In the genomic region with DNA sequence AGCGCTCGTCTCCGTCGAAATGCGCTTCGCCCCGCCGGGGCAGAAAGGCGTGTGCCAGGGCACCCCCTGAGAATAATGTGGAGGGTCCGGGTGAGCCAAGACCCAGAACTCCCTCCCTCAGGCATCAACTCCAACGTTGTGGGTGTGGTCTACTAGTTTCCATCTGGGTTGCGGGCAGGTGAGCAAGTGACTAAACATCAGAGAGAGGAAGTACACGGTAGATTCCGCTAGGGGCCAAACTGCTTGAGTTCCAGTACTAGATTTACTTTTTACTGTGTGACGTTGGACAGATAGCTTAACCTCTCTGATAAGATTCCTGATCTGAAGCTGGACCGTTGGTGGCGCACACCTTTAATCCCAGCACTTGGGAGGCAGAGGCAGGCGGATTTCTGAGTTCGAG, we compare ENCODE assay signal across 9 mouse cellular contexts. TPM values are rescaled to one million over a fixed set of nuclear protein-coding genes. Genes with fewer than 3 reads are reported as not detected.
DNase-seq lines count a peak whose midpoint lies in the region; ATAC-seq lines count a peak whose summit lies in the region.
"Had no signal": no experiment of that assay in that cellular context is flagged by ENCODE, and none has a peak within 500 bp of the region (broad histone marks: within the 10 kb centered on the region; RNA-seq: fewer than 3 reads in every experiment).

No protein-coding gene starts in this region.

- H3K4me1 ChIP-seq in heart, embryonic 11.5 days (ENCODE audit: control insufficient read depth, insufficient read depth, low read length): peaks cover 57% of the 10 kb centered on the region
- H3K4me1 ChIP-seq in megakaryocyte, embryonic 14.5 days: peaks cover 78% of the 10 kb centered on the region

- no peaks in the 10 kb centered on the region for H3K36me3 ChIP-seq in heart, embryonic 11.5 days (ENCODE audit: control insufficient read depth, insufficient read depth, low read length)
- no peaks in the 10 kb centered on the region for H3K36me3 ChIP-seq in megakaryocyte, embryonic 14.5 days (replicated peaks; ENCODE audit: low read length)

- no peaks in the 10 kb centered on the region for H3K9me3 ChIP-seq in heart, embryonic 11.5 days (replicated peaks; ENCODE audit: control insufficient read depth, low read length)
- no peaks in the 10 kb centered on the region for H3K9me3 ChIP-seq in megakaryocyte, embryonic 14.5 days

- no peak overlapping the region for H3K9ac ChIP-seq in heart, embryonic 11.5 days (ENCODE audit: low read depth, low read length)

- WGBS in heart, embryonic 11.5 days (ENCODE audit: insufficient replicate concordance): 26% methylated on average over 19 of the region's 19 CpGs

- DNase-seq in heart, adult 9 months (ENCODE audit: low spot score in 2 of 2): no peak
- no peak for DNase-seq in urinary bladder, postnatal 25 days (ENCODE audit: low spot score)
- DNase-seq in adrenal gland, postnatal 4 days (ENCODE audit: low spot score in 2 of 2): no peak
- DNase-seq in embryo, embryonic 9.5 days (ENCODE audit: extremely low spot score): no peak

- H3K4me3 ChIP-seq in heart, embryonic 11.5 days (ENCODE audit: low read depth, low read length): peak overlapping the region; percentile 24
- H3K4me3 ChIP-seq in megakaryocyte, embryonic 14.5 days (replicated peaks): peak overlapping the region; percentile 62

- peak overlapping the region; percentile 54 for H3K4me2 ChIP-seq in heart, embryonic 11.5 days

- no peak for ATAC-seq in heart, embryonic 11.5 days (replicated peaks; ENCODE audit: insufficient number of reproducible peaks, low FRiP score, low TSS enrichment)
- peak; percentile 25 for ATAC-seq in CD4-positive, CD25-positive, alpha-beta regulatory T cell, adult 4 months
- ATAC-seq in hematopoietic stem cell, adult 5-6 weeks (replicated peaks in 1 of 2; ENCODE audit: insufficient read depth in 1 of 2, low FRiP score in 2 of 2, low TSS enrichment in 1 of 2, low read depth in 1 of 2, poor library complexity in 2 of 2, severe bottlenecking in 2 of 2): peak; percentile 7 to 22; a peak in 2 of 4 replicates

- peaks cover 32% of the 10 kb centered on the region for H3K27me3 ChIP-seq in heart, embryonic 11.5 days (ENCODE audit: control insufficient read depth, insufficient read depth, low read length)
- H3K27me3 ChIP-seq in megakaryocyte, embryonic 14.5 days (replicated peaks): peaks cover 86% of the 10 kb centered on the region

- H3K27ac ChIP-seq in heart, embryonic 11.5 days (ENCODE audit: low read depth, low read length): no peak overlapping the region

RNA-seq across cellular contexts. Expression of a gene that starts 7.5 kb away (rescaled TPM):
- 2.1 and 2.3 TPM in 2 replicates for polyA plus RNA-seq in heart, embryonic 11.5 days (2014; fragmentation: Nextera tagmentation; extraction: Ambion mirVana)
- polyA plus RNA-seq in CD4-positive, CD25-positive, alpha-beta regulatory T cell, adult 4 months (2017; shearing (Covaris generic)): under 1 TPM in 1 of 2 experiments, not detected in 1; 0.85 TPM
- total RNA-seq in hematopoietic stem cell, adult 5-6 weeks (2017): 10.5 and 17.7 TPM in 2 replicates
- polyA plus RNA-seq in megakaryocyte, embryonic 14.5 days (2012; ENCODE audit: insufficient read depth, low replicate concordance): 2.3 TPM in 1 of 2 replicates, not detected in the other
- total RNA-seq in adrenal gland, postnatal 4 days (2021): under 1 TPM; 0.48 to 0.56 TPM

RNA-seq across cellular contexts. Expression of a gene that starts 15.7 kb away (rescaled TPM):
- polyA plus RNA-seq in heart, embryonic 11.5 days (2014; fragmentation: Nextera tagmentation; extraction: Ambion mirVana): 0.10 and 0.14 TPM in 2 replicates
- polyA plus RNA-seq in CD4-positive, CD25-positive, alpha-beta regulatory T cell, adult 4 months (2017; shearing (Covaris generic)): not detected
- not detected in 2 replicates for total RNA-seq in hematopoietic stem cell, adult 5-6 weeks (2017)
- not detected in 2 replicates for polyA plus RNA-seq in megakaryocyte, embryonic 14.5 days (2012; ENCODE audit: insufficient read depth, low replicate concordance)
- total RNA-seq in adrenal gland, postnatal 4 days (2021): under 1 TPM in 1 of 2 experiments, not detected in 1; 0.11 TPM
- polyA plus RNA-seq: C2C12 had no signal

RNA-seq across cellular contexts. Expression of a gene that starts 17.9 kb away (rescaled TPM):
- 3.3 and 5.6 TPM in 2 replicates for polyA plus RNA-seq in heart, embryonic 11.5 days (2014; fragmentation: Nextera tagmentation; extraction: Ambion mirVana)
- not detected for polyA plus RNA-seq in CD4-positive, CD25-positive, alpha-beta regulatory T cell, adult 4 months (2017; shearing (Covaris generic))
- total RNA-seq in hematopoietic stem cell, adult 5-6 weeks (2017): 1.4 and 2.4 TPM in 2 replicates
- 1.3 TPM in 1 of 2 replicates, not detected in the other for polyA plus RNA-seq in megakaryocyte, embryonic 14.5 days (2012; ENCODE audit: insufficient read depth, low replicate concordance)
- 10 to 100 TPM; 17.5 to 18.8 TPM for total RNA-seq in adrenal gland, postnatal 4 days (2021)

RNA-seq across cellular contexts. Expression of a gene that starts 27.9 kb away (rescaled TPM):
- 6.0 and 15.1 TPM in 2 replicates for polyA plus RNA-seq in heart, embryonic 11.5 days (2014; fragmentation: Nextera tagmentation; extraction: Ambion mirVana)
- 10 to 100 TPM; 20.6 to 22.0 TPM for polyA plus RNA-seq in CD4-positive, CD25-positive, alpha-beta regulatory T cell, adult 4 months (2017; shearing (Covaris generic))
- total RNA-seq in hematopoietic stem cell, adult 5-6 weeks (2017): 41.5 and 69.0 TPM in 2 replicates
- 8.7 and 97.3 TPM in 2 replicates for polyA plus RNA-seq in megakaryocyte, embryonic 14.5 days (2012; ENCODE audit: insufficient read depth, low replicate concordance)
- 10 to 100 TPM; 75.9 to 78.3 TPM for total RNA-seq in adrenal gland, postnatal 4 days (2021)

RNA-seq across cellular contexts. Expression of a gene that starts 36.1 kb away (rescaled TPM):
- 4.4 and 5.3 TPM in 2 replicates for polyA plus RNA-seq in heart, embryonic 11.5 days (2014; fragmentation: Nextera tagmentation; extraction: Ambion mirVana)
- not detected for polyA plus RNA-seq in CD4-positive, CD25-positive, alpha-beta regulatory T cell, adult 4 months (2017; shearing (Covaris generic))
- not detected in 2 replicates for total RNA-seq in hematopoietic stem cell, adult 5-6 weeks (2017)
- 0.17 and 1.7 TPM in 2 replicates for polyA plus RNA-seq in megakaryocyte, embryonic 14.5 days (2012; ENCODE audit: insufficient read depth, low replicate concordance)
- 10 to 100 TPM; 10.8 to 11.4 TPM for total RNA-seq in adrenal gland, postnatal 4 days (2021)
